Mouse (Mus musculus): Measurements from ENCODE around the gene Grm7. TPM values are rescaled to one million over a fixed set of nuclear protein-coding genes. Genes with fewer than 3 reads are reported as not detected.

The Grm7 gene
- 0.75 and 0.78 TPM in 2 replicates for total RNA-seq (2021)
- long read RNA-seq, experiment 1, result 0 reads
- long read RNA-seq, experiment 2, result 0 reads

DNA sequence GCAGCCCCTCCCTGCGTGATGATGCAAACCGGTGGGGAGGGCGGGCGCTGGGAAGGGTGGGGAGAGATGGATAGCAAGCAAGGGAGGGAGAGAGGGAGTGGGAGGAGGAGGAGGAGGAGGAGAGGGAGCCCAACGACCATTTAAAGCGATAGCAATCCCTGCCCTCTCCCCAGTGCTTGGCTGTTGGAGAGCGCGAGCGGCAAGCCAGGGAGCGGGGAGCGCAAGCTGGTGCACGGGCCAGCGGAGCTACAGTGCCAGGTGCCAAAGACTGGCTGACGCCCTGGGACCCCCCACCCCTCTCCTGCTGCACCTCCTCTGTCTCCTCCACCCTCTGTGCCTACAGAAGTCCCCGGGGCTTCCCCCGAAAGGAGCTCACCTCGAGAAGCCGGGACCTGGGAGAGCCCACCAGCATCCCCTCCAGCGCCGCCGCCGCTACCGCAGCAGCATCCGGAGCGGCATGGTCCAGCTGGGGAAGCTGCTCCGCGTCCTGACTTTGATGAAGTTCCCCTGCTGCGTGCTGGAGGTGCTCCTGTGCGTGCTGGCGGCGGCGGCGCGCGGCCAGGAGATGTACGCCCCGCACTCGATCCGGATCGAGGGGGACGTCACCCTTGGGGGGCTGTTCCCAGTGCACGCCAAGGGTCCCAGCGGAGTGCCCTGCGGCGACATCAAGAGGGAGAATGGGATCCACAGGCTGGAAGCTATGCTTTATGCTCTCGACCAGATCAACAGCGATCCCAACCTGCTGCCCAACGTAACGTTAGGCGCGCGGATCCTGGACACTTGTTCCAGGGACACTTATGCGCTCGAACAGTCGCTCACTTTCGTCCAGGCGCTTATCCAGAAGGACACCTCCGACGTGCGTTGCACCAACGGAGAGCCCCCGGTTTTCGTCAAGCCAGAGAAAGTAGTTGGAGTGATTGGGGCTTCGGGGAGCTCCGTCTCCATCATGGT, at the start of gene Grm7:
Grm7 (plus strand) TSS at position 171 of the 951 bp plus-strand sequence.
- peak; percentile 11 for DNase-seq

DNA sequence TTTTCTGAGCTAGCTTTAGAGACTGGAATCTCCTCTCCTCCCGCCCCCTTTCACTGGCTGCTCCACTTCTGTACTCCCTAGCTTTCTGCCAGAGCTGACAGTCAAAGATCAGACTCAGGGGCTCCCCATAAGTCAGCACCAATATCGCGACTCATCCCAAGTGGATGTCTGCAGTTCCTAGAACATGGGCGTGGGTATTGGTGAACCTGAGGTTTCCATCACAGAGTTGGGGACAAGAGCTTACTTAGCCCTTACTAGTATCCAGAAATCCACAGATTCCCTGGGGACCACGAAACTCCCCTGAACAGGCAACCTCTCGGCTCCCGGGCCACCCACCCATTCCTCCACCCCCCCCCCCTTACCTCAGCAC, 355 bp upstream of the Grm7 start:
- no peak for DNase-seq

DNA sequence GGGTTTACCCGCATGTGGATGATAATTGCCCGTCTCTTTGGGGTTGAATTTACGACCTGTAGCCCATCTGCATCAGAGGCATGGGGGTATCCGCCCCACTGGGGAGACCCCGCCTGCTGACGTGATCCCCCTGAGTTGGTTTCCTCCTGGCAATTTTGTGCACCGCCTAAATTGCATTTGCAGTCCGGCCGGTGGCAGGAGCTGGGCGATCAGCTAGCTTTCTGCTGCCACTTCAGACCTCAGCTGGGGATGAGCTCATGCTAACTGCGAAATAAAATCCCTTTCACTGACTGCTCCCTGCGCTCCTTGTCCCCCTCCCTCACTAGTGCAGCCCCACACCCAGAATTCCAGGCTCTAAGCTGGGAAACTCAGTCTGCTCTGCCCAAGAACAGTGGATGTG, 1.5 kb downstream of the Grm7 start:
- no peak for DNase-seq

DNA sequence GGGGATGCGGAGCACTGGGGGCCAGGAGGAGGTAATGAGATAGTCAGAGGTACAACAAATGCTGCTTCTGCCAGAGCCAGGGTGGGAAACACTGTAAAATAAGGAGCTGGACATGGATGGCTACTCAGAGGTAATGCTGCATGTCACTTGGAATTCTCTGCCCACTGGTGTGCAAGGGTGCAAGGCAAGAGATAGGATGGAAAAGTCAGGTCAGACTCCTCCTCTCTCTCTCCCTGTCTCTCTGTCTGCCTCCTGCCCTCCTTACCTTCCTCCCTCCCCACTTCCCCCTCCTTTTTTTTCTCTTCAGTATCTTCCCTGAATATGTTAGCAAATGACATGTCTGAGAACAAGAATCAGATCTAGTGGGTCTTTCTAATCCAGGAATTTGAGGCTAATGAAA, 3.8 kb downstream of the Grm7 start:
- DNase-seq, result no peak

DNA sequence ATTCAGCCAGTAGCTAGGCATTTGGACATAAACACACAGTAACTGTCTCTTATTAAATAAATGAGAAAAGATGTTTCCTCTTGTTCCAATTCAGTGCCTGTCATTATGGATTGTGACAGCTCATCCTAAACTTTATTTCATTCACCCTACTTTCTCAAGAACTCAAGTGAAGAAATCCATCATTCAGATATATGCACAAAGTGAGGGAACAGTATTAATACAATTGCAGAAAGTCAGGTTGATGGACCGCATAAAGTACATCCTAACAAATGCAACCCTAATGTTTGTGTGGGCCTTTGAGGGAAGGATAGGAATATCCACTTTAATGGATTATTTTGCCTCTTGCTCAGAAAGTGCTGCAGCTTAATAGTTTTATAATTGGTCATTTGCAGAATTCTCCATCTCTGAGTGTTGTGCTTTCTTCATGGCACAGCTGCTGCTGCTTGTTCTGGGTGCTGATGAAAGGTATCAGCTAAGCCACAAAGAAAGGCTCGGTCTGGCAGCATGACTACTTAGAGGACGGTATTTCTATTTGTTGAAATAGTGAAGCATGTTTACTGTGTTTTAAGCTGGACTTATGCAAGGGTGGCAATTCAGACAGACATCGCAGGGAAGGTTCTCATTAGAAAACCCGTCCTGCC, 8.1 kb downstream of the Grm7 start:
- DNase-seq, result no peak

DNA sequence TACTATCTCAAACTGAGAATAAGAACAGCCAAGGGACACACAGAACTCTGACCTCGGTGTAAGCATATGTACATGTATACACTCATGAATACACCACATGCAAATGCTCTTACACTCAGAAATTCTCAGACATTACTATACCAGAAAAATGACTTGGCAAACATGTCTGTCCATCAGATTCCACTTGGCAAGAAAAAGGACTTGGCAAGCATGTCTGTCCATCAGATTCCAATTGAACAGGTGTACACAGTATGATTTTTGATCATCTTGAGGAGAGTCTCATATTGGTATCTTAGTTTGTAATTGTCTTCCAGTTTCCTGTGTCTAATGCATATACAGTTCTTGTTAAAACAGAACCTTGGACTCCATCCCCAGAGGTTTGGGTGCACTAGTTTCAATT, 19.1 kb downstream of the Grm7 start:
- no peak for DNase-seq

DNA sequence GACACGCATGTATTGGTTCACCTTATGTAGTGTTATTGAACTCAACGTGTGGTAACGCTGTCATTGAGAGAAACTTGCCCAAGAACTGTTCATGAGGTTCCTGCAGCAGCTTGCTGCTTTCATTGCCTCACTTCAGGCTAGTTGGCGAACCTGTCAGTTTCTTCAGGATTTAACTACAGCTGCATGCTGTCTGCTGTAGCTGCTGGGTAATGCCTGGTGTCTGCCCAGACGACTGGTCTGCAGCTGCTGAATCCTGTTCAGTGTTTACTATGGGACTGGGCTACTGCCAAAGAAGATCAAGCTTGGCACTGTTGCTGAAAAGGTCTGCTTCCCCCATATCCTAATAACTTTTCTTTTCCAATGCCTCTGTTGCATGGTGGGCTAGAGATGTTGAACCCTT, 23.1 kb downstream of the Grm7 start:
- no peak for DNase-seq

DNA sequence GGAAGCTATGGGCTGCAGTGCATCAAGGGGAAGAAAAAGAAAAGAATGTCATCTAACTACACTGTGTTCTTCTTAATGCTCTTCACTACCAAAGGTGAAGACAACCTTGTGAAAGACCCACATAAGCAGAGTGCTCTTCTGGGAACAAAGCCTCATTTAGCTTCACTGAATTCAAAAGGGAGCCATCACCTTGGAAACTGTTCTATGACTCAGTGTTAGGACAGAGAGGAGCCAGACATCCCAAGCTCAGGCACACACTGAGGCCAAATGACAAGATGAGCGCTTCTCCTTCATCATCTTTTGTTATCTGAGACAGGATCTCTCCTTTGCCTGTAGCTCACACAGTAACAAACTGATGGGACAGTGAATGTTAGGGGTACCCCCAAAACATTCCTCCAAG, 45.6 kb downstream of the Grm7 start:
- no peak for DNase-seq

DNA sequence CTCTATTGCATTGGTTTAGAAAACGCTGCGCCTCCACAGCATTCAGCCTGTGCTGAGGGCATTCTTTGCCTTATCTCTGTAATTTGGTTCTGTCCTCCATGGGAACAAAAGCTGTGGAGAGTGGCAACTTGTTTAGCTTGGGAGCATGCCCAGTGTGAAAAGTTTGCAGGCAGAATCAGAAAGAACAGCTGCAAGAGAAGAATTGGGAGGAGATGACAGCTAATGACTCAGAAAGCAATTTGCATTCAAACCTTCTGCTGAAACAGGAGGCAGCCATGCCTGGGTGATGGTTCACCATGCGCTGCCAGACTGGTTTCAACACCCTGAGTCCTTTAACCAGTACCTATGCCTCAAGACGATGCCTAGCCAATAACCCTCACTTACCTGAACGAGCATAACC, 64.4 kb downstream of the Grm7 start:
- DNase-seq, result no peak

DNA sequence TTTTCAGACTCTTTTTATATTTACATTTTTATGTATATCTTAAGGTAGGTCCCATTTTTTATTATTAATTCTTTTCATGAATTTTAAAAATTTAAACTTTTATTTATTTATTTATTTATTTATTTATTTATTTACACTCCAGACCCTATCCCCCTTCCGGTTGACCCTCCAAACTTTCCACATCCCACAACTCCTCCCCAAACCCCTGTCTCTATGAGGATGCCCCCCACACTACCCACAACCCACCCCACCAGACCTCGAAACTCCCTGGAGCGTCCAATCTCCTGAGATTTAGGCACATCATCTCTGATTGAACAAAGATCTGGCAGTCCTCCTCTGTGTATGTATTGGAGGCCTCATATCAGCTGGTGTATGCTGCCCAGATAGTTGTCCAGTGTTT, 69.6 kb downstream of the Grm7 start:
- no peak for DNase-seq

DNA sequence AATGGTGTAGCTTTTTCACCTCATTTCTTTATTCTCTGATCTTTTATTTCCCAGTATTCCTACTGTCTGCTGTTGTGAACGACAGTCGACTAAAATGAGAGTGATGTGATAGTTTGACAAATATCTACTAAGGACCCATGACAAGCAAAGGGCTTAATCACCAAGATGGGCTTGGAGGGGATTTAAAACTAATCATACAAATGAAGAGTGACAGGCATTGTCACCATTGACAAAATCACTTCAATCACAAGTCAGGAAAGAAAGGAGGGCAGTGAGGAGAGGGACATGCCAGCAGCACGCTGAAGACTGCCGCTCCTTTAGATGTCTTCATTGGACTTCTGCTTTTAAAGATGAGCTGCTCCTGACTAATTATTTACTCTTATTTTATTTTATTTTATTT, 78.0 kb downstream of the Grm7 start:
- no peak for DNase-seq

DNA sequence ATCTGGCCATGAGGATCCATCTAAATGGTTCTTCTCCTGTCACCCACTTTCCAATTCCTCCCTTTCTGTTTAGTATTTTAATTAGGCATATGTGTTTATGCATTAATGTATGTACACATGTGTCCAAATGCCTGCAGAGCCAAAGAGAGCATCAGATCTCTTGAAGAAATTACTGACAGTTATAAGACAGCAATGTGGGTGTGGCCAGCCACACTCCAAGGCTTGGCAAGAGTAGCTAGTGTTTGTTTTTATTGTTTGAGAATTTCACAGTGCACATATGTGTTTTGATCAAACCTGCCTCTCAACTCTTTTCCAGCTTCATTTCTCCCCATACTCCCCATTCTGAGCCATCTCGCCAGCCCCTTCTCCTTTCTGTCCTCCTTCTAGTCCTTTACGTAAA, 88.5 kb downstream of the Grm7 start:
- no peak for DNase-seq

DNA sequence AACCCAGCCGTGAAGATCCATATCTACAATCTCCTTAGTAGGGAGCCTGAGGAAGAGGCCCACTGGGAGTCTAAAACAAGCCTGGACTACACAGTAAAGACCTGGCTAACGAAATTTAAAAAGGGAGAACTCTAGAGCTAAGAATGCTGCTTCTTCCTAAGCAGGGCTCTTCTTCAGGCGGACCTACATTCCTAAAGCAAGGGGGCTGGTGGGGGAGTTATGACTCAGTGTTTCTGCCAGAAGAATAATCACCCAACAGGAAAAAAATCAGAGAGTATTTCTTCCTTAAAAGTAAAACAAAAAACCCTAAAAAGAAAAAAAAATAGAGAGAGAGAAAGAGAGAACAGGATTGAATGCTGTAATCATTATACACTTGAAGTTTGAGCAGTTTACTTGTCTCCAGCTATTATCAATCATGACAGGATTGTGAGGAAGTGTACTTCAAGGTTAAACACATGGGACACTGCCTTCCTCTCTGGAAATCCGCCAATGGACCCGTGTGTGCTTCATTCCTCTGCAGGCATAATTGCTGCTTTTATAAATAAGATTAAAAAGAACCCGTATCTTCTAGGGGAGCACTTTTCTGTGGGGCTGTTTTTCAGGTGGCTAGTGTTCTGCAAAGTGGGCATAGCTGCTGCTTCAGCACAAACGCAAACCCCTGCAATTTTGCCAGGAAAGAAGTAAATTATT, 98.7 kb downstream of the Grm7 start:
- DNase-seq, result peak; percentile 16

DNA sequence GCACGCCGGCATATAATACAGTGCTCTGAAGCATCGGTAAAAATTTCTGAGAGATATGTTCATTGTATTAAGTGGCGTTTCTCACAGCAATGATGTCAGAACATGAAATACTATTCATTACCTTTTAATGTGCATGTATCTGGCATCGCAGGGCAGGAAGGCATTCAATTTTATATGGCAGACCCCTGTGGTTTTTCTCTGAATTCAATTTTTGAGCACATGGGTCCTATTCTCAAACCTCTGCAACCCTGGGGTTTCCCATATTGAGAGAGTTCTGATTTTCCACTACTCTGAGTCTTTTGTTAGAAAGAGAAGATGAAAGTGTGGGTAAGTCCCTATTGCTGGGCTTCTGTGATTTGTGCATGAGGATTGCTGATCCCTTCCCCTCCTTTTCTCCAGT, 110.5 kb downstream of the Grm7 start:
- DNase-seq, result no peak

DNA sequence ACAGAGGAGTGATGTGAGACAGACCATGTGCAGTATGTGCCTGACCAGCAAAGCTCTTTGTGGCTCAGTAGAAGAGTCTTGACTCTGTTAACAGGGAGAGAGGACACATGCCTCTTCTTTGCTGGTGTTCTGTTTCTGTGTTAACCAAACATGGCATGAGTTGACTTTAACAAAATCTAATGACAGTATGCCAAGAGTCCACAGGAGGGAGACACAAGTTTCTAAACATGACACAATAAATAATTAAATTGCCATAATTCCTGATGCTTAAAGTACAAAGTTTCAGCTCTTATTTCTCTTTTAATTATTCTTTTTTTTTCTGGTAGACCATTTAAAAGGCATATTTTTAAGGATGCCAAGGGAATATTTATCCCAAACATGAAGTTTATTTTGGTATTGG, 124.2 kb downstream of the Grm7 start:
- no peak for DNase-seq

DNA sequence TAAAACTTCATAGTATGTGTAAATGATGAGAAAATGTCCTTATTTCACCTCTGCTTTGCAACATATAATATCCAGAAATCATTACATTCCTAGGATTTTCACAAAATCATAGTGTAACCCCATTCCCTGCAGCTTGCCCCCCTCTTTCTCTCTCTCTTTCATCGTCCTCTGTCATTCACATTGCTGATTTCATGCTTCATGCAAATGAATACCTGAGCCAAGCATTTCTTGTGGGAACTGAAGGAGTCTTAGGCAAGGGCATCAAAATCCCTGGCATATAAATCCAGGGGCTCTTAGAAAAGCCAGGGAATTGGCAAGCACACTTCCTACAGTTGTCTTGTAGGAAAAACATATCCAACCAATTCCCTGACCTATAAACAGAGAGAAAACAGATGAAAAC, 127.3 kb downstream of the Grm7 start:
- no peak for DNase-seq

DNA sequence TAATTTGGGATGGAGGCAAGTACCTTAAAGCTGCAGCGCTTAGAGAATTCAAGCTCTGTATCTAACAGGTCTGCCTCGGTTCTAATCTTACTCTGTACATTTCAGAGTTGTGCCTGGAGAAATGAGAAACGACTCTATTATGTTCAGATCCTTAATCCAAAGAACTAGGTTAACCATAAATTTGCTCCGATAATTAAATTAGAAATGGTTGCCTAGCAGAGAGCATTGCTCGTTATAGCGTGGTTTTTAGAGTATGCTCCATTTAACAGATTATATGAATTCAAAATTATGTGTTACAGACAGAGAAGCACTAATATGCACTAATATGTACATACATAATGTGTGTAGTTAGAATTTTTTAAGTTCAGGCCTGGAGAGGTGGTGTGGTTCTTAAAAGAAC, 130.7 kb downstream of the Grm7 start:
- no peak for DNase-seq

DNA sequence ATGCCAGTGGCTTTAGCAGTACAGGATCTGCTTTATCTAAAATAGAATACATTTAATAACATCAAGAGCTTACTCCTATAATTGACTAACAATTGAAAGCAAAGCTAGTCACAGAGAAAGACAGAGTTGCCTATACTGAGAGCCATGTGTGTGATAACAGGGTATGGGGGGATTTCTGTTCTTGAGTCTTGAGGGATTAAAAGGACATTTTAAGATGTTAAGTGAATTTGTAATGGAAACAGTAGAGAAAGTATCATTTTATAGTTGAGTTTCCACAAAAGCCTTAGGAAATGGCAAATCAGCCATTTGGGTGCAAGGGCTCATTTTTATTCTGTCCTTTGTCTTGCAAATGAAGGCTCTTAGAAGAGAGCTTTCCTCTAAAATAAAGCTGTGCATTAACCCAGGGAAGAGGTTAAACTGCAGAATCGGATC, 140.1 kb downstream of the Grm7 start:
- DNase-seq, result no peak

DNA sequence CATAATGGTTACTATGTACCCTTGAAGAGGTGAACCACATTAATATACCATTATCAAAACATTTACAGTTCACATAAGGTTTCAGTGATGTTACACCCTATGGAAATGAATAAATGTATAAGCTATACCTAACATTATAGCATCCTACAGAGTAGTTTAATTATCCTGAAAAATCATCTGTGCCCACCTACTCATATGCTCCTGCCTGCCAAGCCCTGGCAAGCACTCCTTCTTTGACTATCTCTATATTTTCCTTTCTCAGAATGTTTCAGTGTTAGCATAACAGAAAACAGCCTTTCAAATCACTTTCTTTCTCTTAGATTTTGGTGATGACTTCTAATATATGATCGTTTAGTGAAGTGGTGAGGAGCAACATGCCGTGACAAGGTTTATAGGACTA, 147.3 kb downstream of the Grm7 start:
- no peak for DNase-seq

DNA sequence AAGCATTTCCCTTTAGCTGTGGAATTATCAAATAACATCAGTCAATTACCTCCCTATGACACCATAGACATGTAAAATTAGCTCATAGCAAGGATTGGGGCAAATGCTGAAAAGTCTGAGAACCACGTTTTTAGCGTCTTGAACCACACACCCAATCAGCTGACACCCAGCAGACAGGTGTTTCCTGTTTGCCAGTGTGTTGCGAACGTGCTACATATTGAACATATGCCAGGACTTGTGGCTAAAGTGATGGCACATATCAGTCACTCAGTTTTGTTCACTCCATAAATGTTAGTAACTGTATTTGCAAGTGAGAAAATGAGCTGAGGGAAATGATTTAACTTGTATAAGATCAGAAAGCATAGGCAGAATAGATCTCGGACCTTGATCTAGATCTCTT, 162.1 kb downstream of the Grm7 start:
- no peak for DNase-seq

DNA sequence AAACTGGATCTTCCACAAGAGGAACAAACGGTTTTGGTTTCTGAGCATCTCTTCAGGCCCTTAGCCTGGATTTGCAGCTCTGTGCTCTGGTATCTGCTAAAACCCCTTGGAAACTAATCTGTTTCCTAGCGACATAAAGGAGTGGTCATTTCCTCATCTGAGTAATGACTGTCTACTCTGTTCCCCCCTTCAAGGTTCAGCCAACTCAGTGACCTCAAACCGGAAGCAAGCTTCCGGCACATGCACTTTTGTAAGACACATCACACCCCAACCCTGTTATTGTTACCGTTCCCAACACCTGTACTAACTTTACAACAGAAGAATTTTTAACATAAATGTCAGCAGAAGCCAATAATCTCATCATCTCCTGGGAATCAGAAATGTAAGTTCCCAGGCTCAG, 166.8 kb downstream of the Grm7 start:
- DNase-seq, result no peak

DNA sequence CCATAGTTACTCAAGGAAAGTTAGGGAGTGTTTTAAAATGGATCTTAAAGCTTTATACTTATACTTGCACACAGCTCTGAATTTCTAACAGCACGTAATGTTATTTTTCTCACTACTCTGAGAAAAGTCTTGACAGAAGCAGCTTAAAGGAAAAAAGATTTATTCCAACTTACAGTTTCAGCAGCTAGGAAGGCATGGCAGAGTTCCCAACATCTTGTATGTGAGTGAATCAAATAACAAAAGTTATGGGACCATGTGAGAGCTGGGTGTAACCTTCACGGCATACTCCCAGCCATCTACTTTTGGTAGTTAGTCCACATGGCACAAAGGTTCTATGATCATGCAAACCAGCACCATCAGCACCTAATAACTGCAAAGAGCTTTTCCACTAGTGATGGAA, 172.9 kb downstream of the Grm7 start:
- no peak for DNase-seq

DNA sequence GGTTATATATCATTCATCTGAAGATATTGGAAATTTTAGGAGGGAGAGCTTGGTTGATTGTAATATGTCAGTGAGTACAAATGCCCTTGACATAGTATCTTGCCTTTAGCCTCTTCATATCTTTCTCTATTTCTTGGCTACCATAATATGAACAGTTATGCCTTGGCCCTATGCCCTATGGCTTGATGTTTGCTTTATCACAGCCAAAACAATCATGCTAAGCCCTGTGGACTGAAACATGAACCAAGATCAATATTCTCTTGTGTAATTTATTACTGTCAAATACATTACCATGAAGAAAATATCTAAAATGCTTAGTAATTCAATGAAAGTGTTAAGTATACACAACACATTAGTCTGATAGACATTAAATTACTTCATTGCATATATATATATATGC, 222.9 kb downstream of the Grm7 start:
- DNase-seq, result no peak

All from adrenal gland, postnatal 14 days (tissue).